Mouse (Mus musculus) kidney, adult 11 months (tissue): ENCODE data around the gene Cd4.

Experiments
- DNase-seq: peaks from one replicate; pipeline ENCODE4 v3.0.0; 2022

The Cd4 gene

GRCm38 (mm10) chr6:124887986-124888385 lies at the start of gene Cd4:
TSS of gene Cd4 (minus strand) at chr6:124888221.
- DNase-seq, result no peak

- no peak for DNase-seq
Measured at GRCm38 (mm10) chr6:124937493-124937892, 49.5 kb upstream of the Cd4 start.

- no peak for DNase-seq
Measured at GRCm38 (mm10) chr6:124936681-124937080, 48.7 kb upstream of the Cd4 start.

GRCm38 (mm10) chr6:124934670-124935069 lies 46.6 kb upstream of the Cd4 start:
- no peak for DNase-seq

DNA sequence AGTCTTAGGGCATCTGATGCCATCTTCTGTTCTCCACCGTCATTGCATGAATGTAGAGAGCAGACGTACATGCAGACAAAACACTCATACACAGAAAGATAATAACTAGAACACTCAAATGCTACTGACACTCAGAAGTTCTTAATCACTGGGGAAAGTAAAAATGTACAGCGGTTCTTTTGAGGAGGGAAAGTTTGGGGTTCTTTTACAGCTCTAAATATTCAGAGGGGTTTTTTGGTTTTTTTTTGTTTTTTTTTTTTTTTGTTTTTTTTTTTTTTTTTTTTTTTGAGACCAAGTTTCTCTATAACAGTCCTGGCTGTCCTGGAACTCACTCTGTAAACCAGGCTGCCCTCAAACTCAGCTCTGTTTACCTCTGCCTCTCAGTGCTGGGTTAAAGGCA lies 45.1 kb upstream of the Cd4 start:
- DNase-seq, result no peak

- DNase-seq, result no peak
Measured at GRCm38 (mm10) chr6:124932314-124932695, 44.3 kb upstream of the Cd4 start.

DNA sequence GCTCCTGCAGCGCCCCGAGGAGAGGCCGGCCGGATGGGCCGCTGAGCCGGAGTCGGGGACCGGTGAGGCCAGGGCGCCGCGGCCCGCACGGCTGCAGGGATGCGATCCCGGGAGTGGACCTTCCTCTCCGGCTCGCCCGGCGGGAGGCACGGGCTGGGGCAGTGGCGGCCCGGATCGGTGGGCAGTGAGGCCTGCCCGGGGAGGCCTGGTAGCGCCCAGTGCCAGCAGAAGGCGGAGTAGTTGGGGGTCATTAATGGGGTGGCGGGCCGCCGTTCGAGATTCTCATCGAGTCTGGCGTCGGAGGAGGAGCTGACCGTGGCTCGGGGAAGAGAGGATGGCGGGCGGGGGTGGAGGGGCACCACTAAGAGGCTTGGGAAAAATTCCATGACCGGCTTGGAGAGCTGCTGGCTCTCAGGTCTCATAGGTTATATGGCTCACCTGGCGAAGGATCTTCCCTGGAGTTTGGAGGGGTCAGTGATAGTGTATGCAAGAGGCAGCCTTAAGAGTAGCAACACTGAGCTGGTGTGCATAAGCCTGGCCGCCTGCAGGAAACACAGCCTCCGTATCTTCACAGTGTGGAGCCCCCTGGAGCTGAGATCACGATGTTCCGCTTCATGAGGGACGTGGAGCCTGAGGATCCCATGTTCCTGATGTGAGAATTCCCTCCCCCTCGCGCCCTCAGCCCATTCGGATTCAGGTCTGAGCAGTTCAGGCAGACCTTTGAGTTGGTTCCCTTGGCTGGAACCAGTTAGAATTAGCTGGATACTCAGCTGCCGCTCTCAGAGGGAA lies 43.7 kb upstream of the Cd4 start:
- no peak for DNase-seq

GRCm38 (mm10) chr6:124930754-124931524 lies 42.9 kb upstream of the Cd4 start, which contains the start of gene Mlf2:
TSS of gene Mlf2 (plus strand) at chr6:124931386.
- DNase-seq, result peak; percentile 99

DNA sequence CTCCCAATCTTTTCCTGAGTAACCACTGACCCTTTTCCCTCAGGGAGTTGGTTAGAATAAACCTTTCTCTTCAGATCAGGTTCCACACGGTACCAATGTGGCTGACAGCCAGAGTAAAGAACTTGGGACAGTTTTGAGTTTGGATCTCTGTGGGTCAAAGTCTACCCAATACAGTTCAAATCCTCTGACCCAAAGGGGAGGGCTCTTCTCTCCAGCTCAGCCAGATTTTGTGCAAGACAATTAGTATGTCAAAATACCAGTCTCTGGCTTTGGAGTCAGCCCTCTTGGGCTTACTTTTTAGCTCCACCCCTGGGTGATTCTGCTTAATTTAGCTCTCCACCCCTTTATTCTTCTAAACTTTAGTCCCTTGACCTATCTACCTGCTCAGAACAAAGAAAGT lies 42.2 kb upstream of the Cd4 start:
- DNase-seq, result peak; percentile 84

DNA sequence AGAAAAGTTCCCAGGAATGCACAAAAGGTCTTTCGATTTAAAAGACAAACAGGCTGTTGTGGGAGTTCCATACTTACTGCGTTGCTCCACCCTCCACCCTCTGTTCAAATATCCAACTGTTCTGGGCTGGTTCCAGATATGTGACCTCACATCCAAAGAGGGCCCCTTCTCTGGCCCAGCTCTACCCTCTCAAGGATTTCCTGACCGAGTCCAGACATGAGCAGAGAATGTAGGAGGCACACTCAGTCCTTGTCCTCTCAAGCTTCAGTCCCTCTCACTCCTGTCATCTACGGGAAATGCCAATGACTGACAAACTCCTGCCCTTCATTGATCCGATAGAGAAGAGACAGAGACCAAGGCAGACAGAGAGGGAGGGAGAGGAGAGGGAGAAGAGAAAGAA lies 37.9 kb upstream of the Cd4 start:
- DNase-seq, result no peak

DNA sequence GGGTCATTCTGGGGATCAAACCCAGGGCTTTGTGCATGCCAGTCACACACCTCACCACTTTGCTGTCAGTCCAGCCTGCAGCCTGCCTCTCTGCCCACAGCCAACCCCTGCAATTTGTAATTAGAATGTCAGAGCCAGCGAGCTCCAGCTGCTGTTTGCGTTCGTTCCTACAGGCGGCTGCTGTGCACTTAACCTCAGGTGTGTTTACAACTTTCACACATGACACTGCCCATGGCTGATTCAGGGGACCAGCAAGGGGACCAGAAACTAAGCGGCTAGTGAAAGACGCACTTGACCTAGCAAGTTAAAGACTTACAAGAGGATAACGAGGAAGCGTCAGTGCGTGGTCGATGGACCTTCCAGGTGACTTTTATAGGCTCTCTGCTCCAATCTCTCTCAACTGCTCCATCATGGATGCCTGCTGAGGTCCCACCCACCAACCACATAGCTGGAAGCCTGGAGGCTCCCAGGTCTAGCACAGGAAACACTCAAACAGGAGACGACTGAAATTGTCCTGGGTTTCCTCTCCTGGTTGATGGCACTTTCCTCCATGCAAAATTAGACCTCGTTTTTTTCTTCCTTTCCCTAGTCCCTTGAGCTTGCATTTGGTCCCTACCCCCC lies 37.3 kb upstream of the Cd4 start:
- no peak for DNase-seq

DNA sequence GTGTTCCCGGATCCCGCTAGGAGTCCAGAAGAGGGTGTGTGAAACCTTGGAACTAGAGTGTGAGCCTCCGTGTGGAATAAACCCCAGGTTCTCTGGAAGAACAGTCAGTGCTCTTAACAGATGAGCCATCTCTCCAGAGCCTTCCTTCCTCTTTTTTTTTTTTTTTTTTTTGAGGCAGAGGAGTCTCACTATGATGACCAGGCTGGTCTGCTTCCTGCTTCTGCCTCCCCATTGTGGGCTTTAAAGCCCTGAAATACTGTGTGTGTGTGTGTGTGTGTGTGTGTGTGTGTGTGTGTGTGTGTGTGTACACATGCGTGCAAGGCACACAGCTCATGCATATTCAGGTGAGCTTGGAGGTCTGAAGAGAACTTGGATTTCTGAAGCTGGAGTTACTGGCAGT lies 33.5 kb upstream of the Cd4 start:
- DNase-seq, result no peak

GRCm38 (mm10) chr6:124920318-124921085 lies 32.5 kb upstream of the Cd4 start:
- DNase-seq, result no peak

DNA sequence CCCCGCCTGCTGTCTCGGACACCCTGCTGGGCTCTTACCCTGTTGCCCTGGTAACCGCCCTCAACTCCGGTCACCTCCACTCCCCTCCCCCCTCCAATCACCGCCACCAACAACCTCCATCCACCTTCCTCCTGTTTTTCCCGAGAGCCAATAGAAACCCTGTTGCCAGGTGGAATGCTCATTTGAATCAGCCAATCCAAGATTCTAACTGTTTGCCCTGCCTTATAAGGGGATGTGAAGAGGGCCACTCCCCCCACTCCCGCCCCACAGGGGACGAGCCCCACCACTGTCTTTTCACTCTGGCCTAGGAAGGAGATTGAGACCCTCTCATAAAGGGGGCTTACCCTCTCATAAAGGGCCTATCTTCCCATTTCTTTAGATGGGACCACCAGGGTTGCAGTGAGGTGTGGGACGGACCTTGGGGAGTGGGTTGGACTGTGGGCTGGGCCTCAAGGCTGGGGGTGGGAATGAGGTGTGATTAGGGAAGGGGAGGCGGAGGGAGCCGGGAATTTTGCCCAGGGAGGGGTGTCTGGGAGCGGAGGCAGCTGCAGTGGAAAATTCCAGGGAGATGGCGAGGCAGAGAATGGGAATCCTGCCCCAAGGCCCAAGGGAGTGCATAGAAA lies 31.8 kb upstream of the Cd4 start, which contains the start of gene Ptms:
Gene Ptms, minus strand, starts transcription at position 409 of the 623 bp plus-strand sequence.
- peak; percentile 99 for DNase-seq

- no peak for DNase-seq
Measured at GRCm38 (mm10) chr6:124918890-124919627, 31.0 kb upstream of the Cd4 start.

GRCm38 (mm10) chr6:124918331-124918690 lies 30.3 kb upstream of the Cd4 start:
- DNase-seq, result no peak

GRCm38 (mm10) chr6:124917518-124918330 lies 29.7 kb upstream of the Cd4 start:
- DNase-seq, result peak; percentile 95

DNA sequence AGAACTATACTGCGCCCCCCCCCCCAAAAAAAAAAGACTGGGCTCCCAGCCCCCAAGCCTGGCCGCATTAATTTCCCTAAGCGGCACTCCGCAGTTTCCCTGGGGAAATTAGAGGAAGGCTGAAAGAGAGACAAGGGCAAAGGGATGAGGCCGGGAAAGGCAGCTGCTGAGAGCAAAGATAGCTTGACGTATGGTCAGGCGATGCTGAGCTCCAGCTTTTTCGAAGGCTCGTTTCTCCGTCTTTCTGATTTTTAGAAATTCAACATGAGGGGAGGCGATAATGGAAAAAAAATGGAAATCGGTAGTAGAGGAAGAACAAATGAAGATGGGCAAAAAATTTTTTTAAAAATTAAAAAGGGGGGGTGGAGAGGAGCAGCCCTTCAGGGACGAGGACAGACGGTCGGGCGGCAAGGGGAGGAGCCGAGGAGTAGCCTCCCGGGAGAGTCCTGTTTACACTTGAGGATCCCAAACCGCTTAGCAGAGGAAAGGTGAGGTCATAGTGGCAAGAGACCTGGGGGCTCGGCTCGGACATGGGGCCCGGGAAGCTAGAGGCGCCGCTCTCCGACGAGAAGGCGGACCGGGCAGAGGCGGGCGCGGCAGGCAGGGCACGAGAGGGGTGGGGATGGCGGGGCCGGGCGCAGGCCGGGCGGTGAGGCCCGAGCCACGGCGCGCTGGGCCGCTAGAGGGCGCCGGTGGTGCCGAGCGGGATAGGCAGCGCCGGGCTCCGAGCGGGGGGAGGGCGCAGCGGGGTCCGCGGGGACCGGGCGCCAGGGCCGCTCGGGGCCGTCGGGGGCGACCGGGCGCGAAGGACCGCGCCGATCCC lies 28.9 kb upstream of the Cd4 start:
- DNase-seq, result peak; percentile 85

DNA sequence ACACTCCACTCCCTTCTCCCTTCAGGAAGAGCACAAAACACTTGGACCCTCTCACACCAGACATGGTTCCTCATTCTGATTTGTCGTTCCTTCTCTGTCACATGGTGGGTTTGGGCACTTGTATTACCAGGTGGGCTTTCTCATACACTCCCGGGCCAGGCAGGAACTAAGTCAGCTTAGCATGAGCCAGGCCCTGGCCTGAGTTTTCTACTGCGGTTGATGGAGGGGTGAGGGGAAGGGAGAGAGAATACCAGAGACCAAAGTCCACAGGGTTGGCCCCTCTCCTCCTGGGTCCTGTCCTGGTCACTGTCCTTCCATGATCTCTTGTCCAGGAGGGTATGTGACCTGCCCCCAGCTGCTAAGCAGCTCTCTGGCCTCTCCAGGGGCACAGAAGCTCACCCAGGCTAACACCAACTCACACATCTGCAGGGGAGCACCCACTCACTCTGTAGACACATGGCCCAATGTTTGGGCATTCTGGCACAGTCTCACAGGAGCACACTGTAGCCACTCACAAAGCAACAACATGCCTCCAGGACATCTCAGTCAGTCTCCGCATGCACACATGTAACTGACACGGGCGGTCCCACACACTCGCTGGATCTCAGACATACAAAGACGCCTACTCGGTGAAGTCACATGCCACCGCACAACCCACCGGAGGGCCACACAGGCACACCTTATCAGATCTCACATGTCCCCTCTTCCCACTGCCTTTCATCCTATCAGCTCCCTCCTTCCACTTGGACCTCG lies 28.1 kb upstream of the Cd4 start:
- DNase-seq, result peak; percentile 85
